Mouse (Mus musculus) T-helper 17 cell (primary cell): Measurements from ENCODE around the gene Angptl8.

Experiments
- in situ Hi-C, 2 experiments: fragments of 300-600 bp; cut with MboI, MseI; formaldehyde crosslinking; loops; 1 replicate in 1 of 2; 2 replicates in 1 of 2; pipeline ENCODE4 v1.15.1; 2025; ENCODE audit warnings: high pct_unique_total_duplicates in 2 of 2

Angptl8 gene

GRCm38 (mm10) chr9:21816716-21817305 lies 18.5 kb upstream of the Angptl8 start:
- in situ Hi-C loops, result no loop called here

- in situ Hi-C loops, result no loop called here
Measured at GRCm38 (mm10) chr9:21818125-21818524, 17.2 kb upstream of the Angptl8 start.

GRCm38 (mm10) chr9:21818561-21818960 lies 16.7 kb upstream of the Angptl8 start:
- in situ Hi-C loops, result no loop called here

GRCm38 (mm10) chr9:21819181-21819729 lies 16.1 kb upstream of the Angptl8 start:
- in situ Hi-C loops, result no loop called here

GRCm38 (mm10) chr9:21820183-21820582 lies 15.1 kb upstream of the Angptl8 start:
- in situ Hi-C loops, result no loop called here

GRCm38 (mm10) chr9:21822686-21823085 lies 12.6 kb upstream of the Angptl8 start:
- in situ Hi-C loops, result no loop called here

- in situ Hi-C loops, result no loop called here
Measured at GRCm38 (mm10) chr9:21823957-21824356, 11.4 kb upstream of the Angptl8 start.

GRCm38 (mm10) chr9:21824366-21824765 lies 10.9 kb upstream of the Angptl8 start:
- in situ Hi-C loops, result no loop called here

GRCm38 (mm10) chr9:21829834-21830460 lies 5.4 kb upstream of the Angptl8 start:
- in situ Hi-C loops, result no loop called here

- in situ Hi-C loops, result no loop called here
Measured at GRCm38 (mm10) chr9:21830461-21830850, 4.9 kb upstream of the Angptl8 start.

GRCm38 (mm10) chr9:21830936-21831335 lies 4.4 kb upstream of the Angptl8 start:
- in situ Hi-C loops, result no loop called here

GRCm38 (mm10) chr9:21831558-21832240 lies 3.6 kb upstream of the Angptl8 start:
- in situ Hi-C loops, result no loop called here

- in situ Hi-C loops, result no loop called here
Measured at GRCm38 (mm10) chr9:21837690-21838089, 2.4 kb downstream of the Angptl8 start.

- in situ Hi-C loops, result no loop called here
Measured at GRCm38 (mm10) chr9:21840115-21840787, 4.9 kb downstream of the Angptl8 start.

- in situ Hi-C loops, result no loop called here
Measured at GRCm38 (mm10) chr9:21841340-21841739, 6.0 kb downstream of the Angptl8 start.

GRCm38 (mm10) chr9:21842391-21842790 lies 7.1 kb downstream of the Angptl8 start:
- in situ Hi-C loops, result no loop called here

GRCm38 (mm10) chr9:21843086-21843485 lies 7.8 kb downstream of the Angptl8 start:
- in situ Hi-C loops, result no loop called here

- in situ Hi-C loops, result no loop called here
Measured at GRCm38 (mm10) chr9:21845381-21846080, 10.2 kb downstream of the Angptl8 start.

GRCm38 (mm10) chr9:21846755-21847341 lies 11.5 kb downstream of the Angptl8 start:
- in situ Hi-C loops, result no loop called here

GRCm38 (mm10) chr9:21847425-21847824 lies 12.1 kb downstream of the Angptl8 start:
- in situ Hi-C loops, result no loop called here

GRCm38 (mm10) chr9:21847926-21848325 lies 12.6 kb downstream of the Angptl8 start:
- in situ Hi-C loops, result no loop called here
